Comparison of ENCODE assay signal across 8 mouse cellular contexts in the genomic region with DNA sequence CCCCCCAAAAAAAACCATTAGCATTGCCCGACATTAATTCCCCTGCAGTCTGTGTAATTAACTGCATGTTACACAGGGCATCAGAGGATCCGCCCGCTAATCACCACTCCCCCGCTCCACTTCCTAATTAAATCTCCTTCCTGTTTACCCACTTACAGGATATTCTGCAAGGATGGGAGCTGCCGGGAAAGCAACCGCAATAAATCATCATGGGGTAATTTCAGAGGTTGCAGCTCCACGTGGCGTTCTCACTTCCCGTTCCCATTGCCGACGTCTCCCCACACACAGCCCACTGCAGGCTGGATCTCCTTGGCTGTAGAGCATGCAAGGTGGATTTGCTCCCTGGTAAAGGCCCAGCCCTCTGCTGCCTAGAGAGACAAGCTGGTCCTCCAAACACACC. TPM values are rescaled to one million over a fixed set of nuclear protein-coding genes. Genes with fewer than 3 reads are reported as not detected.
DNase-seq lines count a peak whose midpoint lies in the region; ATAC-seq and TF ChIP-seq lines count a peak whose summit lies in the region.
"Had no signal": no experiment of that assay in that cellular context is flagged by ENCODE, and none has a peak within 500 bp of the region (broad histone marks: within the 10 kb centered on the region; RNA-seq: fewer than 3 reads in every experiment).

No protein-coding gene starts in this region.

- no peak overlapping the region for H3K4me3 ChIP-seq in midbrain, postnatal 0 days (ENCODE audit: low read depth, low read length)
- no peak overlapping the region for H3K4me3 ChIP-seq in midbrain, embryonic 11.5 days (ENCODE audit: low read depth, low read length)
- no peak overlapping the region for H3K4me3 ChIP-seq in limb, embryonic 10.5 days

- H3K36me3 ChIP-seq in midbrain, postnatal 0 days (ENCODE audit: insufficient read depth, low read length): no peaks in the 10 kb centered on the region
- no peaks in the 10 kb centered on the region for H3K36me3 ChIP-seq in midbrain, embryonic 11.5 days (ENCODE audit: control insufficient read depth, insufficient read depth, low read length)
- H3K36me3 ChIP-seq in limb, embryonic 10.5 days: no peaks in the 10 kb centered on the region
- no peaks in the 10 kb centered on the region for H3K36me3 ChIP-seq in splenic B cell, adult 2 months (ENCODE audit: control insufficient read depth, insufficient read depth, low read length, poor library complexity, severe bottlenecking)

- no peaks in the 10 kb centered on the region for H3K27me3 ChIP-seq in midbrain, postnatal 0 days (ENCODE audit: insufficient read depth, low read length)
- H3K27me3 ChIP-seq in midbrain, embryonic 11.5 days (ENCODE audit: control insufficient read depth, insufficient read depth, low read length): no peaks in the 10 kb centered on the region
- no peaks in the 10 kb centered on the region for H3K27me3 ChIP-seq in limb, embryonic 10.5 days (ENCODE audit: low read depth, poor library complexity, severe bottlenecking)
- no peaks in the 10 kb centered on the region for H3K27me3 ChIP-seq in splenic B cell, adult 2 months (ENCODE audit: control insufficient read depth, insufficient read depth, low read length, poor library complexity, severe bottlenecking)

- H3K4me2 ChIP-seq in midbrain, postnatal 0 days (ENCODE audit: low read depth, low read length, poor library complexity, severe bottlenecking): no peak overlapping the region
- no peak overlapping the region for H3K4me2 ChIP-seq in midbrain, embryonic 11.5 days

- ATAC-seq in midbrain, postnatal 0 days (ENCODE audit: low FRiP score): no peak
- ATAC-seq in midbrain, embryonic 11.5 days (ENCODE audit: low FRiP score): no peak
- peak; percentile 37 to 75 for ATAC-seq in hematopoietic stem cell, adult 5-6 weeks (replicated peaks in 1 of 2; ENCODE audit: insufficient read depth in 1 of 2, low FRiP score in 2 of 2, low TSS enrichment in 1 of 2, low read depth in 1 of 2, poor library complexity in 2 of 2, severe bottlenecking in 2 of 2)

- no peak overlapping the region for H3K9ac ChIP-seq in midbrain, postnatal 0 days (replicated peaks; ENCODE audit: low read length, poor library complexity, severe bottlenecking)
- H3K9ac ChIP-seq in midbrain, embryonic 11.5 days (ENCODE audit: low read length): no peak overlapping the region

- WGBS in midbrain, postnatal 0 days: 62% methylated on average over 11 of the region's 11 CpGs
- WGBS in midbrain, embryonic 11.5 days: 87% methylated on average over 11 of the region's 11 CpGs
- WGBS in limb, embryonic 10.5 days: 20% methylated on average over 11 of the region's 11 CpGs

- H3K27ac ChIP-seq in midbrain, postnatal 0 days (ENCODE audit: low read depth, low read length): 0 out of 2 replicates have a peak overlapping the region, but pooled peaks have one; percentile 6
- H3K27ac ChIP-seq in midbrain, embryonic 11.5 days (ENCODE audit: low read depth, low read length): no peak overlapping the region
- peak overlapping the region; percentile 54; the same call in 1 of the 2 replicates for H3K27ac ChIP-seq in limb, embryonic 10.5 days

- TF ChIP-seq CTCF in midbrain, postnatal 0 days (IDR thresholded peaks at IDR 0.05): no peak

- peak; percentile 46 for DNase-seq in midbrain, postnatal 0 days (ENCODE audit: low spot score)
- no peak for DNase-seq in midbrain, embryonic 11.5 days (ENCODE audit: low spot score, missing footprints)
- DNase-seq in limb, embryonic 10.5 days (ENCODE audit: low spot score): peak; percentile 54
- DNase-seq in splenic B cell, adult 2 months (ENCODE audit: low read depth, low spot score): peak; percentile 15
- DNase-seq in left cerebral cortex, adult 8-10 months (ENCODE audit: low spot score in 2 of 2): no peak
- no peak for DNase-seq in cerebellum, postnatal 10 days

- no peaks in the 10 kb centered on the region for H3K9me3 ChIP-seq in midbrain, postnatal 0 days (ENCODE audit: low read length)
- H3K9me3 ChIP-seq in midbrain, embryonic 11.5 days (ENCODE audit: control insufficient read depth, low read length): peaks cover 3% of the 10 kb centered on the region; the same call in 1 of the 2 replicates
- no peaks in the 10 kb centered on the region for H3K9me3 ChIP-seq in limb, embryonic 10.5 days (replicated peaks)

- H3K4me1 ChIP-seq in midbrain, postnatal 0 days (ENCODE audit: insufficient read depth, low read length): 0 out of 2 replicates have a peak, but pooled peaks cover 3% of the 10 kb centered on the region
- H3K4me1 ChIP-seq in midbrain, embryonic 11.5 days (ENCODE audit: control insufficient read depth, insufficient read depth, low read length): no peaks in the 10 kb centered on the region
- peaks cover 26% of the 10 kb centered on the region for H3K4me1 ChIP-seq in limb, embryonic 10.5 days

RNA-seq across cellular contexts. Expression of gene Ppp1r26, which starts 45.0 kb away (rescaled TPM):
- 54.5 and 84.3 TPM in 2 replicates for total RNA-seq in midbrain, postnatal 0 days (2014; rRNA removed)
- polyA plus RNA-seq in midbrain, postnatal 0 days (2015; fragmentation: Nextera tagmentation; extraction: Ambion mirVana): 14.2 and 17.5 TPM in 2 replicates
- 2.9 and 3.2 TPM in 2 replicates for polyA plus RNA-seq in midbrain, embryonic 11.5 days (2014; fragmentation: Nextera tagmentation; extraction: Ambion mirVana)
- 8.6 and 11.7 TPM in 2 replicates for total RNA-seq in hematopoietic stem cell, adult 5-6 weeks (2017)
- 4.2 and 6.3 TPM in 2 replicates for polyA plus RNA-seq in limb, embryonic 10.5 days (2016; fragmentation: Nextera tagmentation; extraction: Ambion mirVana)
- total RNA-seq in left cerebral cortex, adult 8-10 months (2022): 10 to 100 TPM; 23.4 to 29.3 (median 26.5) TPM
- total RNA-seq: neutrophil, adult 5-6 weeks had no signal

Comparison
In these comparisons a context has a peak if more than half of its experiments do, and no peak if none do; other contexts are left out.
1. DNase-seq: peak in midbrain, postnatal 0 days (single experiment), limb, embryonic 10.5 days (single experiment) and splenic B cell, adult 2 months (single experiment); none in midbrain, embryonic 11.5 days (single experiment), left cerebral cortex, adult 8-10 months (0 of 2) and cerebellum, postnatal 10 days (0 of 2).
2. ATAC-seq: peak in hematopoietic stem cell, adult 5-6 weeks (2 of 2); none in midbrain, postnatal 0 days (single experiment) and midbrain, embryonic 11.5 days (single experiment).